Mouse (Mus musculus) liver, embryonic 11.5 days (tissue): ENCODE measurements around the gene Tspan17. TPM values are rescaled to one million over a fixed set of nuclear protein-coding genes. Genes with fewer than 3 reads are reported as not detected.

Source experiments
- ATAC-seq: fragments of 200-750 bp; cut with Nextera tagmentation; replicated peaks from 2 replicates; pipeline ENCODE4 v1.8.0; 2017; ENCODE audit warnings: moderate number of reproducible peaks, mild to moderate bottlenecking, moderate TSS enrichment, moderate library complexity; ENCODE audit not compliant: low FRiP score
- DNase-seq: peaks from one replicate; pipeline ENCODE4 v3.0.0-alpha.2; 2017; ENCODE audit warnings: low spot score
- H3K27ac ChIP-seq: fragments of 300-500 bp; sonication (generic); 2 replicates; pipeline ENCODE4 v1.5.1; 2014; ENCODE audit warnings: mild to moderate bottlenecking, low read depth, low read length, control low read depth
- H3K27me3 ChIP-seq: fragments of 300-500 bp; sonication (generic); replicated peaks from 2 replicates; pipeline ENCODE4 v1.6.1; 2014; ENCODE audit warnings: low read length, mixed read lengths; ENCODE audit not compliant: control insufficient read depth, insufficient read depth
- H3K36me3 ChIP-seq: fragments of 300-500 bp; sonication (generic); 2 replicates; pipeline ENCODE4 v1.6.1; 2014; ENCODE audit warnings: mild to moderate bottlenecking, low read length, moderate library complexity, mixed read lengths; ENCODE audit not compliant: control insufficient read depth, insufficient read depth
- H3K4me1 ChIP-seq: fragments of 300-500 bp; sonication (generic); replicated peaks from 2 replicates; pipeline ENCODE4 v1.6.1; 2014; ENCODE audit warnings: low read length, mixed read lengths; ENCODE audit not compliant: control insufficient read depth, insufficient read depth
- H3K4me2 ChIP-seq: fragments of 300-500 bp; sonication (generic); 2 replicates; pipeline ENCODE4 v1.6.1; 2014; ENCODE audit warnings: mild to moderate bottlenecking, control low read depth, moderate library complexity
- H3K4me3 ChIP-seq: fragments of 300-500 bp; sonication (generic); 2 replicates; pipeline ENCODE4 v1.5.1; 2014; ENCODE audit warnings: low read depth, low read length, control low read depth
- H3K9ac ChIP-seq: fragments of 300-500 bp; sonication (generic); 2 replicates; pipeline ENCODE4 v1.6.1; 2014; ENCODE audit warnings: low read depth, low read length, control low read depth
- H3K9me3 ChIP-seq: fragments of 300-500 bp; sonication (generic); 2 replicates; pipeline ENCODE4 v1.6.1; 2016; ENCODE audit warnings: low read length, inconsistent platforms, mixed read lengths; ENCODE audit not compliant: control insufficient read depth
- WGBS: fragments of 180-500 bp; shearing (Covaris S2); extraction: QIAGEN DNeasy Blood & Tissue Kit; methylation state at CpG from one replicate; pipeline ENCODE4 v1.1.7; 2014; 5-methylcytosine and 5-hydroxymethylcytosine counted together
- polyA plus RNA-seq: library from polyadenylated mRNA; unstranded; fragments of >200 nt; fragmentation: Nextera tagmentation; extraction: Ambion mirVana; gene quantifications from 2 replicates; pipeline ENCODE4 v1.2.1, GENCODE M21; 2014

Gene Tspan17
- polyA plus RNA-seq = 2.3 and 2.6 TPM in 2 replicates

DNA sequence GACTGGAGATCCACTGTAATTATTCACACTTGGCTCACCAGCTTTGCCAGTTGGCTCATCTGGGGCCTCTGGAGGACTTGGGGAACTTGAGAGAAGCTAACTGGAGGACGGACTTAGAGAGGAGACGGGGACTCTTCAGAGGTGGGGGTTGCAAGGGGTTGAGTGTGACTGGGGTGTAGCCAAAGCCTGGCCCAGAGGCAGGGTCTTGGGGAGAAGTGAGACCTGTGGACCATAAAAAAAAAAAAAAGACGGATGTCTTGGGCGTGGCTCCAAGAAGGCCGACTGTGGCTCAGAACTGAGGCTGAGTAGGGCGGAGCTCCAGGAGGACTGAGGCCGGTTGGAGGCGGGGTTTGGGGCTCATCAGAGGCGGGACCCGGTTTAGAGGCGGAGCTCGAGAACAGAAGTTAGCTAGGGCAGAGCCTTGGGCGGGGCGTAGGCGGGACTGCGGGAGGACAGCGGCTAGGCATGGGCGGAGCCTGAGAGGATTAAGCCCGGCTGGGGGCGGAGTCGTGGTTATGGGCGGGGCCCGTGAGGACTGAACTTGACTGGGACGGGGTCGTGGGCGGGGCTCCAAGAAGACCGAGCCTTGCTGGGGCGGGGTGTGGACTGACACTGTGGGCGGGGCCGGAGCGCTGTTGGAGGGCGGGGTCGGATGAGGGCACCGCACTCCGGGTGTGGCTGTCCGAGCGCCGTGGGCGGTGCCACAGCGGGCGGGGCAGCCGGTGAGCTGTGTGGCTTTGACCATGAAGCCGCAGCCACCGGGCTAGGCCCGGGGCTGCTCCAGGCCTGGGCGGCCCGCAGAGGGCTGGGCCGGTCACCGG lies at the start of gene Tspan17:
Gene Tspan17, plus strand, starts transcription at position 638 of the 821 bp plus-strand sequence.
- peak within 1 kb of the TSS; percentile 98 for H3K4me2 ChIP-seq
- H3K9me3 ChIP-seq = no peaks in the 10 kb centered on the region
- H3K4me3 ChIP-seq = peak within 1 kb of the TSS; percentile 52
- H3K9ac ChIP-seq = no peak within 1 kb of the TSS
- peaks cover 5% of the 10 kb centered on the region for H3K4me1 ChIP-seq
- no peak within 1 kb of the TSS for H3K27ac ChIP-seq
- H3K36me3 ChIP-seq = no peaks in the 10 kb centered on the region
- peaks cover 24% of the 10 kb centered on the region for H3K27me3 ChIP-seq
- DNase-seq (peak; percentile 96), ATAC-seq (peak; percentile 88)
- 3% methylated on average over 49 of the region's 49 CpGs for WGBS

DNA sequence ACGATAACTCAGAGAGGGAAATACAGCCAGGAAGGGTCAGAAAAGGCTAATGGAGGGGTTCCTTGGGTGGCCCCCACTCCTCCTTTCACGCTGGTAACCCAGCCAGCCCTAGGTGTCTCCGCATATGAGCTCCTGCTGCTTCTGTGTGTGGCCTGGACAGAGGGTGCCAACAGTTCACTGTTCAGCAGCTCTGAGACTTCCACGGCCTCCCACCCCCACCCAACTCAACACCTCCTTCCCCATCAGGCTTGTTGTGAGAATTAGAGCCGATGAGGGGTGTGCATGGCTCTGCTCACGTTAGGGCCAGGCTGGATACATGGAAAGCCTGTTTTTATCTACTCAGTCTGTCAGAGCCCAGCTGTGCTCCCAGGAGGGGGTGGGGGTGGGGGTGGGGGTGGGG lies 43.1 kb upstream of the Tspan17 start:
- H3K27me3 ChIP-seq = peaks cover 38% of the 10 kb centered on the region
- no peak for ATAC-seq
- 39% methylated on average over 6 of the region's 6 CpGs for WGBS

DNA sequence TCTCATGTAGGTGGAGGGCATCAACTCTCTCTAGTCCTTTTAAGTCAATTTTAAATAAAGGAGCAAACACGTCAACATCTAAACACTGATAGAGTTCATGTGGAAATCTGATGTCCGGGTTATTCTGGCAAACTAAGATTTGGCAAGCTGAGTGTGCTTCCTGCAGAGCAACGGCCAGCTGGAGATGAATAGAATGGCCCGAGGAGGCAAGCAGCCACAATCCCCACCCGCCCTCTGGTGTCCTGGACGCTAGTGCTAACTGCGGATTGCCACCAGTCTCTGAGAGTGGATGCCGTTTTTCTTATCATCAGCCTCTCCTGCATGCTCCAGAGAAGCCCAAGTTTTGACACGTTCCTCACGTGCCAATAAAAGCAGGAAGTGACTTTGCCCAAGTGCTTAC lies 42.3 kb upstream of the Tspan17 start:
- Histone ChIP-seq H3K27ac (no peak overlapping the region), H3K4me2 (no peak overlapping the region), H3K27me3 (peaks cover 45% of the 10 kb centered on the region), H3K4me1 (no peaks in the 10 kb centered on the region; the same call in 1 of the 2 replicates), H3K36me3 (no peaks in the 10 kb centered on the region), H3K9ac (no peak overlapping the region), H3K9me3 (no peaks in the 10 kb centered on the region), H3K4me3 (no peak overlapping the region)
- WGBS = 45% methylated on average over 10 of the region's 10 CpGs
- ATAC-seq (no peak), DNase-seq (no peak)

More for the DNA sequence above, 43.1 kb upstream of the Tspan17 start:
- no peaks in the 10 kb centered on the region for H3K9me3 ChIP-seq
- H3K9ac ChIP-seq = no peak overlapping the region
- no peak overlapping the region for H3K4me2 ChIP-seq
- no peak for DNase-seq
- no peak overlapping the region for H3K4me3 ChIP-seq
- no peaks in the 10 kb centered on the region; the same call in 1 of the 2 replicates for H3K4me1 ChIP-seq
- no peaks in the 10 kb centered on the region for H3K36me3 ChIP-seq
- H3K27ac ChIP-seq = no peak overlapping the region

DNA sequence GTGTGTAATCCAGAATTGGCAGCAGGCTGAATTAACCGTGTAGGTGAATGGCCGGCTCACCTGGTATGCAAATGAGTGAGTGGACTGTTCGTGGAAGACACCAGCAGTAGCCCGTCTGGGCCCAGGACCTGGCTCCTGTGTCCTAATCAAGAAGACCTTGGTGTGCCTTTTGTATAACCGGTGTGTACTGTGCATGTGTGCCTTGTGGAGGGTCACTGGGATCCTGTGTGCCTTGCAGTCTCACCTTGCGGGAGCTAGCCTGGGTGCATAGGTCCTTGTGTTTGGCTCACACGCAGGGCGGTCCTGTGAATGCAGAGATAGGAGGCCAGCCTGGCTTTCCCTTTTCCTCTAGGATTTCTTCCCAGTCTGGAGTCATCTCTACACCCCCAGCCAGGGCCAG lies 41.0 kb upstream of the Tspan17 start:
- Histone ChIP-seq H3K4me1 (no peaks in the 10 kb centered on the region; the same call in 1 of the 2 replicates), H3K9me3 (no peaks in the 10 kb centered on the region), H3K4me3 (no peak overlapping the region), H3K27me3 (peaks cover 49% of the 10 kb centered on the region), H3K9ac (no peak overlapping the region), H3K27ac (no peak overlapping the region), H3K36me3 (no peaks in the 10 kb centered on the region), H3K4me2 (no peak overlapping the region)
- DNase-seq (no peak), ATAC-seq (no peak)
- WGBS = 76% methylated on average over 8 of the region's 8 CpGs

DNA sequence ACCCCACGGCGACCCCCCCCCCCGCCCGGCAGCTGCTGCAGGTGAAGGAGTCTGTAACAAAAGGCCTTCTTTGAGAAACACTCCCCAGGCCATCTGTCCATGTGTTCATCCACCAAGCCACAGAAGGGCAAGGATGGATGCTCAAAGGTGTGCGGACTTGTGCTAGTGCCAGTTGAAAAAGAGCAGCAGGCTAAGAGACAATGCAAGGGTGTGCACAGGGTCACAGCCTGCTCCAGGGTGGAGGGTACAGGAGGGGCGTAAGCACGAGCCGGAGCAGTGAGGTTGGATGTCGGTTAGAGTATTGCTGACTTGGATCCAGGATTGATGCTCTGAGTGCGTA lies 40.5 kb upstream of the Tspan17 start:
- no peak overlapping the region for H3K9ac ChIP-seq
- peak overlapping the region; percentile 80; the same call in 1 of the 2 replicates for H3K4me2 ChIP-seq
- no peaks in the 10 kb centered on the region for H3K9me3 ChIP-seq
- no peaks in the 10 kb centered on the region for H3K36me3 ChIP-seq
- ATAC-seq (no peak), DNase-seq (no peak)
- peaks cover 49% of the 10 kb centered on the region for H3K27me3 ChIP-seq
- H3K27ac ChIP-seq = no peak overlapping the region
- WGBS = 59% methylated on average over 10 of the region's 10 CpGs
- H3K4me3 ChIP-seq = peak overlapping the region; percentile 59; the same call in 1 of the 2 replicates
- H3K4me1 ChIP-seq = no peaks in the 10 kb centered on the region; the same call in 1 of the 2 replicates

DNA sequence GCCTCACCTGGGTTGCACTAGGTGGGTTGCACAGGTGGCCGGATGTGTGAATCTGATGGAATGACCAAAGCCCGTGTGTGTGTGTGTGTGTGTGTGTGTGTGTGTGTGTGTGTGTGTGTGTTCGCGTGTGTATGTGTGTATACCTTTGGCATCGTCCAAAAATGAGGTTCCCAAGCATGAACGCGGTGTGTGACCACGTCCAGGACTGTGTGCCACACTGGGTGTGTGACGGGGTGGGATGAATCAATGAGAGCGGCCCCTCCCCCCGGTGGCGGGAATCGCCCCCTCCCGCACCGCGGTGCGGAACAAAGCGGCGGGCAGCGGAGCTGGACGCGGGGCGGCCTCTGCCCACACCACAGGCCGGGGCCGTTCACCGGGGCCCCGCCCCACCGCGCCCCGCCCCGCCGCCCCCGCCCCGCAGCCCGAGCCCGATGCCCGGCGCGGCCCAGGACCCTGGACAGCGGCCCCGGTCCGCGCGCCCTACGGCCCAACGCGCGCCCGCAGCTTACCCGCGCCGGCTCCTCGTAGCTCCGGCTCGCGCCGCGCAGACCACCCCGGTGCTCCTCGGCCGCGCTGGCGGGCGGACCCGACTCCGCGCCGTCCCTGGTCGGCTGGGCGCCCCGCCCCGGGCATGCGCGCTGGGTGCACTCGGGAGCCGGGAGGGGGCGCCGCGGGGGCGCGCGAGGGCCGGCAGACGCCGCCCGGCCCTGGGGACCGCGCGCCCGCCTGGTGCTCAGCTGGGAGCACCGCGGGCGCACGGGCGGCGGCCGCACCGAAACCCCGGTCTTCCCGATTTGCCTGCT lies 39.9 kb upstream of the Tspan17 start:
- DNase-seq (peak; percentile 52), ATAC-seq (peak; percentile 41; the same call in 1 of the 2 replicates)
- peaks cover 52% of the 10 kb centered on the region for H3K27me3 ChIP-seq
- peak overlapping the region; percentile 59 for H3K4me3 ChIP-seq
- H3K9ac ChIP-seq = no peak overlapping the region
- H3K4me1 ChIP-seq = no peaks in the 10 kb centered on the region; the same call in 1 of the 2 replicates
- H3K36me3 ChIP-seq = no peaks in the 10 kb centered on the region
- no peak overlapping the region for H3K27ac ChIP-seq
- no peaks in the 10 kb centered on the region for H3K9me3 ChIP-seq
- 4% methylated on average over 65 of the region's 100 CpGs for WGBS
- peak overlapping the region; percentile 80 for H3K4me2 ChIP-seq

DNA sequence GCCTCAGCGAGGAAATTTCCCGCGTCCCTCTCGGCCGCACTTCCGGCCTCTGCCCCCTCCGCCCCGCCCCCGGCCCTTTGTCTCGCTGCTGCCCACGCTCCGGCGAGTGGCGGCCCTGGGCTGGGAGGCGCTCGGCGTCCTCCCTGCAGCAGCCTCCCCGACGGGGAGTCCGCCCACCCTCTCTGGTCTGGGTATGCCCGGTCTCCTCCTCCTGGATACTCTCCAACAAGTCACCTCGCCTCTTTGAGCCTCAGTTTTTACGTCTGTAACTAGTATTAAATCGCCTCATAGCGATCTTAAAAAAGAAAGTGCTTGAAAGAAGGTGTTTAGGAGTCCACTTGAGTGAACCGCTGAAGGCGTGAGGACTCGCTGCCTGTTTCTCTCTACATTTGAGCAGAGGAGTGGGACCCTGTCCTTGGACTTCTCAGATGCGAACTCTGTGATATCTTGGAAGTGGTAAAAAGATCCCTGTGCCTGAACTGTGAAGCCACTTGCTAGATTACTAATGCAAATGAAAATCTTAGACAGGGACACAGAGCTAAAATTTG lies 39.2 kb upstream of the Tspan17 start, which contains the start of gene Gprin1:
Gene Gprin1, minus strand, starts transcription at position 11 of the 548 bp plus-strand sequence.
- no peak for DNase-seq
- Histone ChIP-seq H3K9ac (no peak within 1 kb of the TSS), H3K9me3 (no peaks in the 10 kb centered on the region), H3K36me3 (no peaks in the 10 kb centered on the region), H3K4me1 (no peaks in the 10 kb centered on the region; the same call in 1 of the 2 replicates), H3K27ac (no peak within 1 kb of the TSS), H3K4me3 (peak within 1 kb of the TSS; percentile 59), H3K4me2 (peak within 1 kb of the TSS; percentile 80), H3K27me3 (peaks cover 53% of the 10 kb centered on the region)
- WGBS = 5% methylated on average over 29 of the region's 29 CpGs
- ATAC-seq = no peak

DNA sequence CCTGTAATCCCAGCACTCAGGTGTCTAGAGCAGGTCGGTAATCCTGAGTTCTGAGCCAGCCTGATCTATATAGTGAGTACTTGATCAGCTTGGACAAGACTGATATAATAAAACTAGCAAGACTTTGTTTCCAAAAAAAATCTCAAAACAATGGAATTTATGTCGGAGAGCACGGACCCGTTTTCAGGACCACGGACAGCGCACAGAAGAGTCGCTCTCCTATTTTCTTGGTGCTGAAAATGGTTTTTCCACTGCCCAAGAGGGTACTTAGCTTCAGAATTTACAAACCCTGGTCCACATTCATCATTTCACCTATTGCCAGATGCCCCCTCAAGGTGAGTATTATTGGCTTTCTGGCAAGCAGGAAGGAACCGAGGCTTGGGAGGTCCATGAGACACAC lies 38.5 kb upstream of the Tspan17 start:
- Histone ChIP-seq H3K4me3 (no peak overlapping the region), H3K9me3 (no peaks in the 10 kb centered on the region), H3K27ac (no peak overlapping the region), H3K9ac (no peak overlapping the region), H3K4me2 (no peak overlapping the region), H3K27me3 (peaks cover 56% of the 10 kb centered on the region), H3K36me3 (no peaks in the 10 kb centered on the region), H3K4me1 (no peaks in the 10 kb centered on the region; the same call in 1 of the 2 replicates)
- DNase-seq (no peak), ATAC-seq (no peak)
- WGBS = 3% methylated on average over 8 of the region's 8 CpGs
